Mouse (Mus musculus): Measurements from ENCODE around the gene Ehd2. TPM values are rescaled to one million over a fixed set of nuclear protein-coding genes. Genes with fewer than 3 reads are reported as not detected.

The Ehd2 gene
- total RNA-seq, 2 experiments from 2014 or later: 0.21 to 0.27 TPM

DNA sequence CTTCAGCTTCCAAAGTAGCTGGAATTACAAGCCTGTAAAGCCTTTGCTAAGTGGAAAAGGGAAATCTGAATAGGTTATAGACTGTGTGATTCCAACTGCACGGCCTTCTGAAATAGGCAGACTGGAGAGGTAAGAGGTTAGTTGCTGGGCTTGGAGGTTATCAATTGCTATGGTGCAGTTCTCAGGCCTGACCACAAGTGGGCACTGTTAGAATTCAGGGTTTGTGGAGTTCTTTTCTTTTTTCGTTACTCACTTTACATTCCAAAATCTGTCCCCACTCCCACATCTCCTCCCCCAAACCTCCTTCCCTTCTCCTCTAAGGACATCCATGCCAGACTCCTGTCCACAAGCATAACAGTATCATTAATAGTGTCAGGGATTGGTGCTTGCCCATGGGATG is 53.1 kb downstream of the Ehd2 start:
- peak; percentile 91 for ATAC-seq (replicated peaks; ENCODE audit: poor library complexity)

DNA sequence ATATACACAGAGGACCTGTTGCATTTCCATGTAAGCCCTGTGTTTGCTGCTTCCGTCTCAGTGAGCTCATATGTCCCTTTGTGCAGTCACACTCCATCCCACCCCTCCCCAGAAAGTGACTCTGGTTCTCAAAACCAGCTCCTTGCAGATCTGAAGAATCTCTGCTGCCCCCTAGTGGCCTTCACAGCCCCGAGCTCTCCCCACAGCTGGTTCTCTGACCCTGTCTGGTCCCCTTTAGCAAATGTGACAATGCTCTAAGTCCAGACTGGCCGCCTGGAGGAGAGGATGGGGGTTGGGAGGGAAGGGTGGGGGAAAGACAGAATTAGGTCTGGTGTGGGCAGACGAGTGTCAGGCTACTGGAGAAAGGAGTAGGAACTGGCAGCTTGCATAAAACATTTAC is 55.2 kb downstream of the Ehd2 start:
- ATAC-seq (replicated peaks; ENCODE audit: poor library complexity): peak; percentile 91

GRCm38 (mm10) chr7:15910521-15910920 is 56.8 kb downstream of the Ehd2 start:
- no peak for ATAC-seq (replicated peaks; ENCODE audit: poor library complexity)

DNA sequence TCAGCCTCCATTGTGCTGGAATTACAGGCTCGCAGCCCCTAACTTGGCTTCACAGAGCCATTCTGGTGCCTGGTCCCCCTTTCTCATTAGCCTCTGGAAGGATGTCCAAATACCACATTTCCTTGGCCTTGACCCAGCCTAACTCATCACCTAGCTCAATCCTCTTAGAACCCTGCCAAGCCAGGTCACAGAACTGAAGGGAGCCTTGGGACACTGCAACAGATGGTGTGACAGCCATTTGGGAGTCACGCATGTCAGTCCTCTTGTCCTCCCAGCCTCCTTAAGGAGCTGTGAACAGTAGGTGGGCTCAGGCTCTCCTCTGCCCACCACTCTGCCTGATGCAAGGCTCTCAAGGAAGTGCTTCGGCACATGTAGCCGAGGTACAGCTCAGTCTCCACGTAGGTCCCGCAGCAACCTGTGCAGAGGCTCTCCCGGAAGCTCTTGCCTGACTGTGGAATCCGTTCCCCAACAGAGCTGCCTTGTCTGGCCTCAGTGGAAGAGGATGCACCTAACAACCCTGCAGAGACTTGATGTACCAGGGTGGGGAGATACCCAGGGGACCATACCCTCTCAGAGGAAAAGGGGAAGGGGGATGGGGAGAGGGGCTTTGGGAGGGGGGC is 59.3 kb downstream of the Ehd2 start:
- no peak for ATAC-seq (replicated peaks; ENCODE audit: poor library complexity)

DNA sequence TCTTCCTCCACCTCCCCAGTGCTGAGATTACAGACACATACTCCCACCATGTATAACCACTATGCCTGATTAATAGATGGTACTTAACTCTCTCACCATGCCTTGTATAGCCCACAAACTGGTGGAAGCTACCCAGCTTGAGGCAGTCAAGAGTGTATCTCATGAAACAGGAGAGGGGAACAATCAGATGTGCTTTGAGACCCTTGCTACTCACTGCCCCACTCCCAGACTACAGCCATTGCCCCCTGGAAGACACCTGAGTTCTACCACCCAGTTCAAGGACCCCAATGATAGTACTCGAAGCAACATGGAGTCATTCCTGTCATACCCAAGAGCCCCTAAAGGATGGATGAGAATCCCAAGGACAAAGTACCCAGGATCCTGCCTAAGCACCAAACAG is 60.8 kb downstream of the Ehd2 start:
- no peak for ATAC-seq (replicated peaks; ENCODE audit: poor library complexity)

GRCm38 (mm10) chr7:15905861-15906260 is 61.5 kb downstream of the Ehd2 start:
- ATAC-seq (replicated peaks; ENCODE audit: poor library complexity): no peak

DNA sequence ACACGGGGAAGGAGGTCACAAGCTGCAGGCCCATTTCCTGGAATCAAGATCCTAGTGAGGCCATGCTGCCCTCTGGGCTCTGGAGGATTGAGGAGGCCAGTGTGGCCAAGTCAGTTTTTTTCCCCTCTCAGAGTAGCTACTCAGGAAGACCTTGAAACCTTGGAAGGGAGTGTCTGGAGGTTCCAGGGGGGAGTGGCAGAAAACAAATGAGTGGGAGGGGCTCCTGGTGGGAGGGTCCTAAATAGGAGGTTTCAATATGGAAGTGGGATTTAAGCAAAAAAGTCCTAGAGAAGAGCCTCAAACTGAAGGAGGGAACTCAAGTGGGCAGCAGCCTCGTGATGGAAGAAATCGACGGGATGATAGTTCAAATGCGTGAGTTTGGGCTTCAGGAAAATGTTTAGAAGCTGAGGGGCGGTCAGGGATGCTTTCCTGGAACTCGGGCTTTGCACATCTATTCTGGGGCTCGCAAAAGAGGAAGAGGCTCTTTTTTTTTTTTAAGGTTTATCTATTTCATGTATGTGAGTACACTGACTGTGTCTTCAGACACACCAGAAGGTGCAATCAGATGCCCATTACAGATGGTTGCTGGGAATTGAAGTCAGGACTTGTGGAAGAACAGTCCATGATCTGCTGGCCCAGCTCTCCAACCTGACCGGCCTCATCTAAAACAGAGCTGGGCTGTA is 65.9 kb downstream of the Ehd2 start:
- ATAC-seq (replicated peaks; ENCODE audit: poor library complexity): no peak

Other genes with a start within 250 kb of the Ehd2 start
- not detected in 2 replicates for gene Obox5, start 217.4 kb downstream of the Ehd2 start, total RNA-seq (2015)
- not detected in 2 replicates for gene Obox5, start 217.4 kb downstream of the Ehd2 start, total RNA-seq (2017)
- gene Obox6, start 127.9 kb downstream of the Ehd2 start, total RNA-seq (2015): not detected in 2 replicates
- gene Obox6, start 127.9 kb downstream of the Ehd2 start, total RNA-seq (2017): not detected in 2 replicates
- not detected in 2 replicates for gene Crx, start 87.6 kb downstream of the Ehd2 start, total RNA-seq (2015)
- not detected in 2 replicates for gene Crx, start 87.6 kb downstream of the Ehd2 start, total RNA-seq (2017)
- gene Crxos, start 85.0 kb downstream of the Ehd2 start, total RNA-seq (2015): not detected in 2 replicates
- not detected in 2 replicates for gene Crxos, start 85.0 kb downstream of the Ehd2 start, total RNA-seq (2017)
- 69.8 and 85.4 TPM in 2 replicates for gene Selenow, start 45.2 kb downstream of the Ehd2 start, total RNA-seq (2015)
- gene Selenow, start 45.2 kb downstream of the Ehd2 start, total RNA-seq (2017): 23.7 and 30.0 TPM in 2 replicates
- gene Nop53, start 21.5 kb downstream of the Ehd2 start, total RNA-seq (2015): 64.0 and 65.0 TPM in 2 replicates
- 230 and 286 TPM in 2 replicates for gene Nop53, start 21.5 kb downstream of the Ehd2 start, total RNA-seq (2017)
- 14.7 and 14.9 TPM in 2 replicates for gene Bicra, start 80.4 kb upstream of the Ehd2 start, total RNA-seq (2015)
- 1.1 and 3.4 TPM in 2 replicates for gene Bicra, start 80.4 kb upstream of the Ehd2 start, total RNA-seq (2017)
- gene Zfp541, start 94.2 kb upstream of the Ehd2 start, total RNA-seq (2015): 0.15 TPM in 1 of 2 replicates, not detected in the other
- 0.04 TPM in 1 of 2 replicates, not detected in the other for gene Zfp541, start 94.2 kb upstream of the Ehd2 start, total RNA-seq (2017)
- 69.2 and 72.0 TPM in 2 replicates for gene Napa, start 130.9 kb upstream of the Ehd2 start, total RNA-seq (2015)
- gene Napa, start 130.9 kb upstream of the Ehd2 start, total RNA-seq (2017): 46.2 and 57.8 TPM in 2 replicates
- 8.1 and 10.7 TPM in 2 replicates for gene Kptn, start 152.3 kb upstream of the Ehd2 start, total RNA-seq (2015)
- gene Kptn, start 152.3 kb upstream of the Ehd2 start, total RNA-seq (2017): 8.3 and 10.6 TPM in 2 replicates
- not detected in 2 replicates for gene Slc8a2, start 162.3 kb upstream of the Ehd2 start, total RNA-seq (2015)
- gene Slc8a2, start 162.3 kb upstream of the Ehd2 start, total RNA-seq (2017): not detected in 2 replicates
- gene Meis3, start 207.5 kb upstream of the Ehd2 start, total RNA-seq (2015): 0.34 TPM in 1 of 2 replicates, not detected in the other
- not detected in 2 replicates for gene Meis3, start 207.5 kb upstream of the Ehd2 start, total RNA-seq (2017)

Data from megakaryocyte progenitor cell, adult 5-6 weeks (primary cell).